Mouse (Mus musculus): ENCODE results near the gene Ttn. TPM values are rescaled to one million over a fixed set of nuclear protein-coding genes. Genes with fewer than 3 reads are reported as not detected.

Ttn gene
- total and polyA plus RNA-seq, 2 experiments from 2014 or later, result 0.41 to 0.99 TPM

- WGBS, result 61% methylated on average over 5 of the region's 5 CpGs
- Histone ChIP-seq H3K27ac (ENCODE audit: low read depth, low read length) (no peak overlapping the region), H3K4me1 (ENCODE audit: insufficient read depth, low read length) (no peaks in the 10 kb centered on the region), H3K9me3 (ENCODE audit: low read length) (no peaks in the 10 kb centered on the region), H3K9ac (replicated peaks; ENCODE audit: low read length, poor library complexity, severe bottlenecking) (no peak overlapping the region), H3K4me3 (ENCODE audit: low read depth, low read length) (no peak overlapping the region), H3K36me3 (ENCODE audit: insufficient read depth, low read length) (no peaks in the 10 kb centered on the region), H3K4me2 (ENCODE audit: low read depth, low read length, poor library complexity, severe bottlenecking) (no peak overlapping the region), H3K27me3 (ENCODE audit: insufficient read depth, low read length) (no peaks in the 10 kb centered on the region)
- DNase-seq (ENCODE audit: low spot score), result no peak
- no peak for ATAC-seq (ENCODE audit: low FRiP score)
- TF ChIP-seq CTCF (IDR thresholded peaks at IDR 0.05), result no peak
These were observed 177.0 kb downstream of the Ttn start for GRCm38 (mm10) chr2:76805191-76805892.

GRCm38 (mm10) chr2:76784171-76784570 is 198.2 kb downstream of the Ttn start:
- H3K4me2 ChIP-seq (ENCODE audit: low read depth, low read length, poor library complexity, severe bottlenecking), result no peak overlapping the region
- DNase-seq (ENCODE audit: low spot score) (no peak), ATAC-seq (ENCODE audit: low FRiP score) (no peak)
- no peak for TF ChIP-seq CTCF (IDR thresholded peaks at IDR 0.05)
- peaks cover 7% of the 10 kb centered on the region for H3K9me3 ChIP-seq (ENCODE audit: low read length)
- no peak overlapping the region for H3K9ac ChIP-seq (replicated peaks; ENCODE audit: low read length, poor library complexity, severe bottlenecking)
- 97% methylated on average over 12 of the region's 12 CpGs for WGBS
- H3K27me3 ChIP-seq (ENCODE audit: insufficient read depth, low read length), result no peaks in the 10 kb centered on the region
- no peaks in the 10 kb centered on the region for H3K36me3 ChIP-seq (ENCODE audit: insufficient read depth, low read length)
- no peak overlapping the region for H3K27ac ChIP-seq (ENCODE audit: low read depth, low read length)
- H3K4me3 ChIP-seq (ENCODE audit: low read depth, low read length), result no peak overlapping the region
- no peaks in the 10 kb centered on the region for H3K4me1 ChIP-seq (ENCODE audit: insufficient read depth, low read length)

DNA sequence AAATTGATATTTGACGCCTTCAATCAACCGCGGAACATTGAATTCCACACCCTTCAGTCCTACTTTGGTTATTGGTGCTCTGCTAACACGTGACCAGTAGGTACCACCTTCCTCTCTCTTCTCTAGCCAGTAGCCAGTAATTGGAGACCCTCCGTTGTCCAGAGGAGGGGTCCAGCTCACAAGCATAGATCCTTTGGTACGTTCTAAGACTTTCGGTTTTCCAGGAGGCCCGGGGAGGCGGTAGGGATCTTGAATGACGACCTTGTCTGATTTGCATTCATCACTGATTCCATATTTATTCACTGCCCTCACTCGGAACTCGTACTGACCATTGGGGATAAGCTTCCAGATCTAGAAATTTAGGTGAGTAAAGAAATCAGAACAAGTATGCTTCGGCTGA is 201.6 kb downstream of the Ttn start:
- WGBS, result 91% methylated on average over 13 of the region's 13 CpGs
- H3K9ac ChIP-seq (replicated peaks; ENCODE audit: low read length, poor library complexity, severe bottlenecking), result no peak overlapping the region

GRCm38 (mm10) chr2:76769831-76770230 is 212.5 kb downstream of the Ttn start:
- no peak for DNase-seq (ENCODE audit: low spot score)

More for the DNA sequence above, 201.6 kb downstream of the Ttn start:
- H3K27me3 ChIP-seq (ENCODE audit: insufficient read depth, low read length), result no peaks in the 10 kb centered on the region
- no peak overlapping the region for H3K27ac ChIP-seq (ENCODE audit: low read depth, low read length)
- H3K9me3 ChIP-seq (ENCODE audit: low read length), result peaks cover 7% of the 10 kb centered on the region
- no peak overlapping the region for H3K4me2 ChIP-seq (ENCODE audit: low read depth, low read length, poor library complexity, severe bottlenecking)
- no peak for DNase-seq (ENCODE audit: low spot score)
- ATAC-seq (ENCODE audit: low FRiP score), result no peak
- H3K4me1 ChIP-seq (ENCODE audit: insufficient read depth, low read length), result no peaks in the 10 kb centered on the region
- H3K4me3 ChIP-seq (ENCODE audit: low read depth, low read length), result no peak overlapping the region
- TF ChIP-seq CTCF (IDR thresholded peaks at IDR 0.05), result no peak
- no peaks in the 10 kb centered on the region for H3K36me3 ChIP-seq (ENCODE audit: insufficient read depth, low read length)

DNA sequence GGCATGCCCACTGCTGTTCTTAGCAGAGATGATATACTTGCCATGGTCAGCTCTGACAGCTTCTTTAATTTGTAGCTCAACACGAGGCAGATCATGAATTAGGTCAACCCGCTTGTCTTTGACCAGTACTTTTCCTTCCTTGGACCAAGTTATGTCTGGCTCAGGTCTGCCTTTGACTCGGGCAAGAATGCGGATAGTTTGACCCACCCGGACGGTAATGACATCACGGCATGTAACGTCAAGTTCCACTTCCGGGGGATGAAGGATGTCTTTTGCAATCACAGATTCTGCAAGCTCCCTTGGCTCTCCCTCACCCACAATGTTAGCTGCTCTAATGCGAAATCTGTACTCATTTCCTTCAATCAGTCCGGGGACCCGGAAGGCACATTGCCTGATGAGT is 215.1 kb downstream of the Ttn start:
- Histone ChIP-seq H3K4me2 (ENCODE audit: low read depth, low read length, poor library complexity, severe bottlenecking) (no peak overlapping the region), H3K9me3 (ENCODE audit: low read length) (peaks cover 14% of the 10 kb centered on the region; the same call in 1 of the 2 replicates), H3K27me3 (ENCODE audit: insufficient read depth, low read length) (no peaks in the 10 kb centered on the region), H3K27ac (ENCODE audit: low read depth, low read length) (no peak overlapping the region), H3K9ac (replicated peaks; ENCODE audit: low read length, poor library complexity, severe bottlenecking) (no peak overlapping the region), H3K4me1 (ENCODE audit: insufficient read depth, low read length) (no peaks in the 10 kb centered on the region), H3K36me3 (ENCODE audit: insufficient read depth, low read length) (no peaks in the 10 kb centered on the region), H3K4me3 (ENCODE audit: low read depth, low read length) (no peak overlapping the region)
- no peak for DNase-seq (ENCODE audit: low spot score)
- 95% methylated on average over 12 of the region's 12 CpGs for WGBS
- ATAC-seq (ENCODE audit: low FRiP score), result no peak
- TF ChIP-seq CTCF (IDR thresholded peaks at IDR 0.05), result no peak

More at GRCm38 (mm10) chr2:76769831-76770230, 212.5 kb downstream of the Ttn start:
- H3K9me3 ChIP-seq (ENCODE audit: low read length), result peaks cover 14% of the 10 kb centered on the region; the same call in 1 of the 2 replicates
- no peaks in the 10 kb centered on the region for H3K4me1 ChIP-seq (ENCODE audit: insufficient read depth, low read length)
- TF ChIP-seq CTCF (IDR thresholded peaks at IDR 0.05), result no peak
- no peak overlapping the region for H3K27ac ChIP-seq (ENCODE audit: low read depth, low read length)
- H3K27me3 ChIP-seq (ENCODE audit: insufficient read depth, low read length), result no peaks in the 10 kb centered on the region
- no peak for ATAC-seq (ENCODE audit: low FRiP score)
- no peak overlapping the region for H3K4me3 ChIP-seq (ENCODE audit: low read depth, low read length)
- no peak overlapping the region for H3K9ac ChIP-seq (replicated peaks; ENCODE audit: low read length, poor library complexity, severe bottlenecking)
- no peak overlapping the region for H3K4me2 ChIP-seq (ENCODE audit: low read depth, low read length, poor library complexity, severe bottlenecking)
- H3K36me3 ChIP-seq (ENCODE audit: insufficient read depth, low read length), result no peaks in the 10 kb centered on the region
- 94% methylated on average over 10 of the region's 10 CpGs for WGBS

DNA sequence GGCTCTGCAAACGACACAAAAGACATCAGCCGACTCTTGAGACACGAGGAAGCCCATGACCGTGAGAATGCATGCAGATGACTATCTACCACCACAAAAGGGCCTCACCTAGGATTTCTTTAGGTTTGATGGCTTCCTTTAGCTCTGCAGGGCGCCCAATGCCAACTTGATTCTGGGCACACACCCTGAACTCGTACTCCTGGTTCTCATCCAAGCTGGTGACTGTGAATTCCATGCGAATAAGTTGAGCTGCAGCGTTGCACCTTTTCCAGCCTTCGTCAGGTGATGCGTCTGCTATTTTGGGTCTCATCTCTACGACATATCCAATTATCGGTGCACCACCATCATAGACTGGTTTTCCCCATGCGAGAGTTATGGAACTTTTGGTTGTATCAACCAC is 217.8 kb downstream of the Ttn start:
- ATAC-seq (ENCODE audit: low FRiP score), result no peak
- Histone ChIP-seq H3K4me3 (ENCODE audit: low read depth, low read length) (no peak overlapping the region), H3K4me1 (ENCODE audit: insufficient read depth, low read length) (no peaks in the 10 kb centered on the region), H3K4me2 (ENCODE audit: low read depth, low read length, poor library complexity, severe bottlenecking) (no peak overlapping the region), H3K27ac (ENCODE audit: low read depth, low read length) (no peak overlapping the region), H3K9ac (replicated peaks; ENCODE audit: low read length, poor library complexity, severe bottlenecking) (no peak overlapping the region), H3K9me3 (ENCODE audit: low read length) (peaks cover 19% of the 10 kb centered on the region; the same call in 1 of the 2 replicates), H3K36me3 (ENCODE audit: insufficient read depth, low read length) (no peaks in the 10 kb centered on the region), H3K27me3 (ENCODE audit: insufficient read depth, low read length) (no peaks in the 10 kb centered on the region)
- TF ChIP-seq CTCF (IDR thresholded peaks at IDR 0.05), result no peak
- WGBS, result 94% methylated on average over 13 of the region's 13 CpGs
- DNase-seq (ENCODE audit: low spot score), result no peak
